Mouse (Mus musculus): ENCODE measurements around the gene Cd36. TPM values are rescaled to one million over a fixed set of nuclear protein-coding genes. Genes with fewer than 3 reads are reported as not detected.
A peak's percentile ranks its signal among the peaks of the same experiment; 100 is the strongest.

Cd36 gene
- polyA plus RNA-seq, 1 experiment from 2014 or later = 223 TPM

- Histone ChIP-seq H3K9me3 (replicated peaks; ENCODE audit: control insufficient read depth, low read length) (0 out of 2 replicates have a peak, but pooled peaks cover 4% of the 10 kb centered on the region), H3K4me2 (ENCODE audit: low read depth, low read length) (peak overlapping the region; percentile 55), H3K9ac (ENCODE audit: low read length) (peak overlapping the region; percentile 55; the same call in 1 of the 2 replicates), H3K27me3 (ENCODE audit: control insufficient read depth, insufficient read depth, low read length) (no peaks in the 10 kb centered on the region), H3K4me1 (ENCODE audit: control insufficient read depth, insufficient read depth, low read length) (peaks cover 5% of the 10 kb centered on the region; the same call in 1 of the 2 replicates), H3K27ac (ENCODE audit: low read length) (peak overlapping the region; percentile 88), H3K4me3 (ENCODE audit: low read length) (peak overlapping the region; percentile 43), H3K36me3 (ENCODE audit: control insufficient read depth, insufficient read depth) (peaks cover 6% of the 10 kb centered on the region; the same call in 1 of the 2 replicates)
- 9% methylated on average over 4 of the region's 4 CpGs for WGBS
- ATAC-seq (replicated peaks; ENCODE audit: extremely low read depth, insufficient read depth, low FRiP score) = peak; percentile 82
These were observed 53.1 kb downstream of the Cd36 start for GRCm38 (mm10) chr5:17835302-17836097.

DNA sequence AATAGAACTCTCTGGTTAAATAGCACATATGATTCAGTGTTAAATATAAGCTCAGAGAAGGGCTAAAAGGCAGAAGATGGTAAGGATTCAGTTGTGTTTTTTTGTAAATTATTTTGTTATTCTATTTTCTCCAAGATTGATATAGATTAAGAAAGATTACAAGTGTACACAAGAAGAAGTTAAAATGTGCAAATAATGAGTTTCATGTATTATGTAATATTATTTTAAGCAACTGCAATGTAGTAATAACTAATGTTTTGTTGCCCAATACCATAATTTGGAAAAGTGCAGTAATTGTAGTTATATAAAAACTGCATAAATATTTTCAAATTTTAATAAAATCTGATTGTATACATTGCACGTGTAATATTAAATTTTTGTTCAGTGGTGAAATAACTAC is 54.8 kb downstream of the Cd36 start:
- H3K4me2 ChIP-seq (ENCODE audit: low read depth, low read length) = no peak overlapping the region
- H3K27ac ChIP-seq (ENCODE audit: low read length) = no peak overlapping the region
- no peak overlapping the region for H3K9ac ChIP-seq (ENCODE audit: low read length)
- peaks cover 9% of the 10 kb centered on the region; the same call in 1 of the 2 replicates for H3K4me1 ChIP-seq (ENCODE audit: control insufficient read depth, insufficient read depth, low read length)
- H3K27me3 ChIP-seq (ENCODE audit: control insufficient read depth, insufficient read depth, low read length) = no peaks in the 10 kb centered on the region
- peaks cover 6% of the 10 kb centered on the region; the same call in 1 of the 2 replicates for H3K36me3 ChIP-seq (ENCODE audit: control insufficient read depth, insufficient read depth)
- 98% methylated on average over 1 of the region's 1 CpGs for WGBS
- H3K4me3 ChIP-seq (ENCODE audit: low read length) = no peak overlapping the region
- ATAC-seq (replicated peaks; ENCODE audit: extremely low read depth, insufficient read depth, low FRiP score) = no peak
- H3K9me3 ChIP-seq (replicated peaks; ENCODE audit: control insufficient read depth, low read length) = 0 out of 2 replicates have a peak, but pooled peaks cover 4% of the 10 kb centered on the region

DNA sequence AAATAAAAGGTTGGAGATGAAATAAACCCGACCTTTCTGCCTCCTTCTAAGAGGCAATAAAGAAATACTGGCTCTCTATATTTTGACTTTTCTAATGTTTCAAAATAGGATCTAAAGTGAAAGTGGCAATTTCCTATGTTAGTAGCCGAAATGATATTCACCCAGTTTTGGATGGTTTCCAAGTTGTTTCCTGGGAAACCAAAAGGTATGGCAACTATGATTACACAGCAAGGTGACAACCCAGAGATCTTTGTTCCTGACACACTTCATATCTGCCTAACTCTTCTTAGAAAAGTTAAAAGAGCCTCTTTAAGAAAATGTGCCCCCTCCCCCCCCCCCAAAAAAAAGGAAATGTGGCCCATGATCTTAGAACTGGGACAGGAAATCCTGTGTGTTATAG is 58.1 kb downstream of the Cd36 start:
- no peak for ATAC-seq (replicated peaks; ENCODE audit: extremely low read depth, insufficient read depth, low FRiP score)
- H3K9ac ChIP-seq (ENCODE audit: low read length) = no peak overlapping the region
- peaks cover 6% of the 10 kb centered on the region; the same call in 1 of the 2 replicates for H3K4me1 ChIP-seq (ENCODE audit: control insufficient read depth, insufficient read depth, low read length)
- no peaks in the 10 kb centered on the region for H3K27me3 ChIP-seq (ENCODE audit: control insufficient read depth, insufficient read depth, low read length)
- H3K27ac ChIP-seq (ENCODE audit: low read length) = no peak overlapping the region
- 0 out of 2 replicates have a peak, but pooled peaks cover 4% of the 10 kb centered on the region for H3K9me3 ChIP-seq (replicated peaks; ENCODE audit: control insufficient read depth, low read length)
- 51% methylated on average over 2 of the region's 2 CpGs for WGBS
- H3K4me3 ChIP-seq (ENCODE audit: low read length) = no peak overlapping the region
- peak overlapping the region; percentile 27; the same call in 1 of the 2 replicates for H3K4me2 ChIP-seq (ENCODE audit: low read depth, low read length)
- peaks cover 6% of the 10 kb centered on the region; the same call in 1 of the 2 replicates for H3K36me3 ChIP-seq (ENCODE audit: control insufficient read depth, insufficient read depth)

DNA sequence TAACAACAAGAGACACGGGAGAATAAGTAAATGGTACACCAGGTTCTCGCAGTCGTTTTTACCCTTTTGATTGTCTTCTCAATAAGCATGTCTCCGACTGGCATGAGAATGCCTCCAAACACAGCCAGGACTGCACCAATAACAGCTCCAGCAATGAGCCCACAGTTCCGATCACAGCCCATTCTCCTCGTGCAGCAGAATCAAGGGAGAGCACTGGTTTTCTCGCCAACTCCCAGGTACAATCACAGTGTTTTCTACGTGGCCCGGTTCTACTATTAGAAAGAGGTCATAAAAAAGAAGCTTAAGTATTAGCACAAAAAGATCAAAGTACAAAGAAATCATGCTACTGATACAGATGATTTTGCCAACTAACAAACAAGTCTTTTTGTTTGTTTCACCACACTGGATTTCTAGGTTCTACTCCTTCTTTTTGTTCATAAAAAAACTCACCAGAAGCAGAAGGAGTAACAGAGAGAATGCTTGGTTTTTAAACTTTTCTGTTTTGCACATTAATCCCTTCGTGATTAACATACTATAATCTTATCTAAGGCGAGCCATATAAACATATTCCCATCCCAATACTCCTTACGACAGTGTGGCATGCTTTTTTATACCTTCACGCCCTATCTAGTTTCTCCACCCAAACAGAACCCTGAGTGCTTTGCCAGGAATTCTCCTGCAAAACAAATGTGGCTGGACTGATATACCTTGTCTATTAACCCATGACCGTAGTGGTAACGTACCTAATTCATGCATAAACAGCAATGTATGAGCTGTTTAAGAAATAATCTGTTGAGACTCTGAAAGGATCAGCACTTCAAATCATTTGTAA is 59.7 kb downstream of the Cd36 start:
- Histone ChIP-seq H3K9me3 (replicated peaks; ENCODE audit: control insufficient read depth, low read length) (0 out of 2 replicates have a peak, but pooled peaks cover 4% of the 10 kb centered on the region), H3K36me3 (ENCODE audit: control insufficient read depth, insufficient read depth) (peaks cover 6% of the 10 kb centered on the region; the same call in 1 of the 2 replicates), H3K4me3 (ENCODE audit: low read length) (no peak overlapping the region), H3K4me1 (ENCODE audit: control insufficient read depth, insufficient read depth, low read length) (peaks cover 6% of the 10 kb centered on the region; the same call in 1 of the 2 replicates), H3K4me2 (ENCODE audit: low read depth, low read length) (no peak overlapping the region), H3K9ac (ENCODE audit: low read length) (no peak overlapping the region), H3K27ac (ENCODE audit: low read length) (no peak overlapping the region), H3K27me3 (ENCODE audit: control insufficient read depth, insufficient read depth, low read length) (no peaks in the 10 kb centered on the region)
- ATAC-seq (replicated peaks; ENCODE audit: extremely low read depth, insufficient read depth, low FRiP score) = no peak
- WGBS = 75% methylated on average over 15 of the region's 15 CpGs

DNA sequence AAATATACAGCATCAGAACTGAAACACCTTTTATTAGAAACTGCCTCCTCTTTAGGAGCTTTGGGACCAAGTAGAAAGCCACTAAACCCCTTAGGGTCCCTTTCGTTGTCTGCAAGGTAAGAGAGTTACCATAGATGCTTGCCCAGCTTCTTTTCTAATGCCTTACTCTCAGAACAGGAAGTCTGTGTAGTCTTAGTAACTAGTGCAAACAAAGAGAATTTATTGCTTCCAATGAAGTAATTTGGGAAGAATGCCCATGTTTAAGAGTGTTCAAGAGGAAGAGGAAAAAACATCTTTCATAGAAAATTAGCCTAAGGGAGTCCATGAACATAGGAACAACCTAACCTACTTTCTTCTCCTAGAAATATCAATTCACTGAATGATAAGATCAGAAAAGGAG is 67.2 kb downstream of the Cd36 start:
- no peak for ATAC-seq (replicated peaks; ENCODE audit: extremely low read depth, insufficient read depth, low FRiP score)
- WGBS = 64% methylated on average over 1 of the region's 1 CpGs
- Histone ChIP-seq H3K9ac (ENCODE audit: low read length) (no peak overlapping the region), H3K4me3 (ENCODE audit: low read length) (no peak overlapping the region), H3K4me2 (ENCODE audit: low read depth, low read length) (no peak overlapping the region), H3K9me3 (replicated peaks; ENCODE audit: control insufficient read depth, low read length) (no peaks in the 10 kb centered on the region), H3K36me3 (ENCODE audit: control insufficient read depth, insufficient read depth) (peaks cover 4% of the 10 kb centered on the region), H3K27ac (ENCODE audit: low read length) (no peak overlapping the region), H3K4me1 (ENCODE audit: control insufficient read depth, insufficient read depth, low read length) (no peaks in the 10 kb centered on the region), H3K27me3 (ENCODE audit: control insufficient read depth, insufficient read depth, low read length) (no peaks in the 10 kb centered on the region)

DNA sequence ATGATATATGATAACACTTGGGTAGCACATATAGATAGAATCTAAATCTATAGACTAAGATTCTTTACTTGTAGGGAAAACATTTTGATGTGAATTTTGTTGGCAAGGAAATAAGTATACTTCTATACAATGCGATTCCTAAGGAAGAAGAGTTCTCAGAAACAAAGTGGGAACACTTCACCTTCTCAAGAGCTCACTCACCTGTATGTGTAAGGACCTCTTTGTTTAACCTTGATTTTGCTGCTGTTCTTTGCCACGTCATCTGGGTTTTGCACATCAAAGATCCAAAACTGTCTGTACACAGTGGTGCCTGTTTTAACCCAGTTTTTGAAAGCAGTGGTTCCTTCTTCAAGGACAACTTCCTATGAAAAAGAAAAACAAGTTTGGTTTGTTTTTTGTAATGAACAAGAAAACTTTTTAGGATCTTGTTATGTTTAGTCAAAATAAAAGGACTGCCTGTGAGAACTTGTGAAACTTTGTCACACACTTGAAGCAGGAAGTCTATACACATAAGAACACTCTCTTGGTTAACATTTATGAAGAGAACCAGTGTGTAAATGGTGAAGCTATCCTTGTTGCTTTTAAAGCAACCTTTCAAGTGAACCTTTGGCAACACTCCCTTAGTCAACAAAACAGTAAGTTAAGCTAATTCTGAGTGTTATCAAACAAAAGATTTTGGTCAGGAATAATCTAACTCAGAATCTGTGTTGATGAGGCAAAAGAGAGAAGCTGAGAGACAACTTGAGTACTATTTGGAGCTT is 68.2 kb downstream of the Cd36 start:
- H3K4me3 ChIP-seq (ENCODE audit: low read length) = no peak overlapping the region
- H3K9me3 ChIP-seq (replicated peaks; ENCODE audit: control insufficient read depth, low read length) = no peaks in the 10 kb centered on the region
- H3K9ac ChIP-seq (ENCODE audit: low read length) = no peak overlapping the region
- no peak overlapping the region for H3K27ac ChIP-seq (ENCODE audit: low read length)
- peaks cover 4% of the 10 kb centered on the region for H3K36me3 ChIP-seq (ENCODE audit: control insufficient read depth, insufficient read depth)
- no peak overlapping the region for H3K4me2 ChIP-seq (ENCODE audit: low read depth, low read length)
- WGBS = 85% methylated on average over 2 of the region's 2 CpGs
- no peaks in the 10 kb centered on the region for H3K27me3 ChIP-seq (ENCODE audit: control insufficient read depth, insufficient read depth, low read length)
- no peaks in the 10 kb centered on the region for H3K4me1 ChIP-seq (ENCODE audit: control insufficient read depth, insufficient read depth, low read length)
- ATAC-seq (replicated peaks; ENCODE audit: extremely low read depth, insufficient read depth, low FRiP score) = no peak

GRCm38 (mm10) chr5:17816170-17816569 is 72.4 kb downstream of the Cd36 start:
- H3K4me1 ChIP-seq (ENCODE audit: control insufficient read depth, insufficient read depth, low read length) = no peaks in the 10 kb centered on the region
- H3K4me2 ChIP-seq (ENCODE audit: low read depth, low read length) = no peak overlapping the region
- H3K4me3 ChIP-seq (ENCODE audit: low read length) = no peak overlapping the region
- ATAC-seq (replicated peaks; ENCODE audit: extremely low read depth, insufficient read depth, low FRiP score) = no peak
- peaks cover 6% of the 10 kb centered on the region for H3K36me3 ChIP-seq (ENCODE audit: control insufficient read depth, insufficient read depth)
- 2% methylated on average over 2 of the region's 2 CpGs for WGBS
- H3K27me3 ChIP-seq (ENCODE audit: control insufficient read depth, insufficient read depth, low read length) = no peaks in the 10 kb centered on the region
- H3K27ac ChIP-seq (ENCODE audit: low read length) = no peak overlapping the region
- H3K9me3 ChIP-seq (replicated peaks; ENCODE audit: control insufficient read depth, low read length) = no peaks in the 10 kb centered on the region
- H3K9ac ChIP-seq (ENCODE audit: low read length) = no peak overlapping the region

DNA sequence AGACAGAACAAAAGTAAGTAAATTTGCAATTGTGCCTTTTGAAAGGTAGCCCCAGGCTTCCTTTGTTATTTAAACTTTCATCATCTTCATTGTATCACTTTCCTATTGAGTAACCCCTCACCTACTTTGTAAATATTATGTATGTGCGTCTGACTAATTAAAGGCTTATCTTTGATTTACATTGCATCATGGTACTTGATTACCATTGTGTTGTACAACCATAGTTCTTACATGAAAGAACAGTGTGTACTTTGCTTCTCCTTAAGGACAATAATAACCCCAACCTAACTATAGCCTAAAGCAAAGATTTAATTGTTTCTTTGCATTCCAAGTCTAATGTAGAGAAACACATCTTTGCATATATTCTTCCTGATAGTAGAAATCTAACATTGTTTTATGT is 78.3 kb downstream of the Cd36 start:
- Histone ChIP-seq H3K4me3 (ENCODE audit: low read length) (no peak overlapping the region), H3K9me3 (replicated peaks; ENCODE audit: control insufficient read depth, low read length) (no peaks in the 10 kb centered on the region), H3K4me2 (ENCODE audit: low read depth, low read length) (no peak overlapping the region), H3K9ac (ENCODE audit: low read length) (no peak overlapping the region), H3K27me3 (ENCODE audit: control insufficient read depth, insufficient read depth, low read length) (no peaks in the 10 kb centered on the region), H3K4me1 (ENCODE audit: control insufficient read depth, insufficient read depth, low read length) (no peaks in the 10 kb centered on the region), H3K27ac (ENCODE audit: low read length) (no peak overlapping the region), H3K36me3 (ENCODE audit: control insufficient read depth, insufficient read depth) (peaks cover 17% of the 10 kb centered on the region)
- ATAC-seq (replicated peaks; ENCODE audit: extremely low read depth, insufficient read depth, low FRiP score) = no peak
- WGBS = 70% methylated on average over 1 of the region's 1 CpGs
